Mouse (Mus musculus): ENCODE data around the gene Spata48. TPM values are rescaled to one million over a fixed set of nuclear protein-coding genes. Genes with fewer than 3 reads are reported as not detected.

The Spata48 gene
- polyA plus RNA-seq (2017; shearing (Covaris generic)) = 0.52 TPM

GRCm38 (mm10) chr11:11461635-11462560, at the start of gene Spata48, which contains the start of gene Zpbp:
Gene Spata48 (plus strand): TSS chr11:11462094.
Gene Zpbp (minus strand): TSS chr11:11462408.

Other genes starting within 250 kb of the Spata48 start
- gene Zpbp, start 314 bp downstream of the Spata48 start, polyA plus RNA-seq (2017; shearing (Covaris generic)) = 0.43 TPM
- not detected for gene 4930512M02Rik, start 165.7 kb downstream of the Spata48 start, polyA plus RNA-seq (2017; shearing (Covaris generic))
- 83.4 TPM for gene Ikzf1, start 222.9 kb downstream of the Spata48 start, polyA plus RNA-seq (2017; shearing (Covaris generic))

Data from CD4-positive, CD25-positive, alpha-beta regulatory T cell, adult 9 weeks (primary cell).